Mouse (Mus musculus): ENCODE measurements around the gene Appl2.
A peak's percentile ranks its signal among the peaks of the same experiment; 100 is the strongest.

GRCm38 (mm10) chr10:83603956-83604564, 44.5 kb downstream of the Appl2 start:
- no peak for TF ChIP-seq MYOD1 (IDR thresholded peaks at IDR 0.05; ENCODE audit: control insufficient read depth in 1 of 3, insufficient read length in 2 of 3, low read depth in 2 of 3)
- TF ChIP-seq POLR2A (IDR thresholded peaks at IDR 0.05; ENCODE audit: insufficient read length, low read depth): no peak
- no peak for TF ChIP-seq MAX (IDR thresholded peaks at IDR 0.05; ENCODE audit: low read depth)
- no peak for TF ChIP-seq TCF12 (IDR thresholded peaks at IDR 0.05; ENCODE audit: insufficient read depth, poor library complexity, severe bottlenecking)
- TF ChIP-seq REST (IDR thresholded peaks at IDR 0.05; ENCODE audit: insufficient read depth, insufficient read length): no peak
- TF ChIP-seq E2F4 (IDR thresholded peaks at IDR 0.05; ENCODE audit: insufficient read depth): no peak
- no peak for TF ChIP-seq USF1 (IDR thresholded peaks at IDR 0.05; ENCODE audit: low read depth)
- peak; percentile 56 for TF ChIP-seq POLR2AphosphoS2 (IDR thresholded peaks at IDR 0.05; ENCODE audit: insufficient read length, low read depth)
- TF ChIP-seq CEBPB (IDR thresholded peaks at IDR 0.05; ENCODE audit: insufficient read depth, poor library complexity, severe bottlenecking): no peak
- TF ChIP-seq MYOG (IDR thresholded peaks at IDR 0.05; ENCODE audit: control insufficient read depth in 1 of 3, insufficient read depth in 1 of 3, insufficient read length in 2 of 3, low read depth in 2 of 3): no peak
- TF ChIP-seq TCF3 (IDR thresholded peaks at IDR 0.05; ENCODE audit: insufficient read length, low read depth): no peak
- TF ChIP-seq SRF (IDR thresholded peaks at IDR 0.05; ENCODE audit: control insufficient read depth, insufficient read length, low read depth): no peak
